Mouse (Mus musculus) midbrain, embryonic 14.5 days (tissue): ENCODE measurements around the gene Os9. TPM values are rescaled to one million over a fixed set of nuclear protein-coding genes. Genes with fewer than 3 reads are reported as not detected.

ENCODE experiments used
- ATAC-seq: fragments of 200-750 bp; cut with Nextera tagmentation; 2 replicates; pipeline ENCODE4 v1.8.0; 2017; ENCODE audit warnings: moderate number of reproducible peaks, moderate library complexity; ENCODE audit not compliant: low FRiP score, low TSS enrichment
- DNase-seq: peaks from one replicate; pipeline ENCODE4 v3.0.0-alpha.2; 2015
- H3K27ac ChIP-seq: fragments of 300-500 bp; sonication (generic); replicated peaks from 2 replicates; pipeline ENCODE4 v1.5.1; 2014; ENCODE audit warnings: mild to moderate bottlenecking, low read depth, low read length, moderate library complexity
- H3K27me3 ChIP-seq: fragments of 300-500 bp; sonication (generic); 2 replicates; pipeline ENCODE4 v1.6.1; 2014; ENCODE audit warnings: low read length, control low read depth, mixed read lengths; ENCODE audit not compliant: control insufficient read depth, insufficient read depth
- H3K36me3 ChIP-seq: fragments of 300-500 bp; sonication (generic); 2 replicates; pipeline ENCODE4 v1.6.1; 2014; ENCODE audit warnings: low read length, control low read depth; ENCODE audit not compliant: control insufficient read depth, insufficient read depth
- H3K4me1 ChIP-seq: fragments of 300-500 bp; sonication (generic); 2 replicates; pipeline ENCODE4 v1.6.1; 2014; ENCODE audit warnings: mild to moderate bottlenecking, antibody characterized with exemption, low read length, control low read depth; ENCODE audit not compliant: control insufficient read depth, insufficient read depth
- H3K4me2 ChIP-seq: fragments of 300-500 bp; sonication (generic); 2 replicates; pipeline ENCODE4 v1.6.1; 2014; ENCODE audit warnings: mild to moderate bottlenecking, low read length, moderate library complexity
- H3K4me3 ChIP-seq: fragments of 300-500 bp; sonication (generic); replicated peaks from 2 replicates; pipeline ENCODE4 v1.5.1; 2014; ENCODE audit warnings: low read depth, low read length
- H3K9ac ChIP-seq: fragments of 300-500 bp; sonication (generic); replicated peaks from 2 replicates; pipeline ENCODE4 v1.6.1; 2014; ENCODE audit warnings: mild to moderate bottlenecking, low read length, moderate library complexity
- H3K9me3 ChIP-seq: fragments of 300-500 bp; sonication (generic); 2 replicates; pipeline ENCODE4 v1.6.1; 2016; ENCODE audit warnings: low read length, control low read depth, mixed read lengths; ENCODE audit not compliant: control insufficient read depth
- WGBS: fragments of 180-500 bp; shearing (Covaris S2); extraction: QIAGEN DNeasy Blood & Tissue Kit; methylation state at CpG from one replicate; pipeline ENCODE4 v1.1.7; 2014; 5-methylcytosine and 5-hydroxymethylcytosine counted together
- polyA plus RNA-seq: library from polyadenylated mRNA; unstranded; fragments of >200 nt; fragmentation: Nextera tagmentation; extraction: Ambion mirVana; gene quantifications from 2 replicates; pipeline ENCODE4 v1.2.1, GENCODE M21; 2014

The Os9 gene
- polyA plus RNA-seq, 1 experiment from 2014 or later, result 82.1 TPM

- ATAC-seq (no peak), DNase-seq (no peak)
- H3K27ac ChIP-seq, result no peak overlapping the region
- no peak overlapping the region for H3K4me3 ChIP-seq
- H3K9me3 ChIP-seq, result no peaks in the 10 kb centered on the region
- H3K4me1 ChIP-seq, result peaks cover 24% of the 10 kb centered on the region; the same call in 1 of the 2 replicates
- 95% methylated on average over 11 of the region's 11 CpGs for WGBS
- no peak overlapping the region for H3K9ac ChIP-seq
- H3K27me3 ChIP-seq, result no peaks in the 10 kb centered on the region
- no peak overlapping the region for H3K4me2 ChIP-seq
- H3K36me3 ChIP-seq, result peaks cover 45% of the 10 kb centered on the region
Measured at GRCm38 (mm10) chr10:127118470-127118869, 2.5 kb downstream of the Os9 start.

GRCm38 (mm10) chr10:127115068-127115467, 5.9 kb downstream of the Os9 start:
- Histone ChIP-seq H3K27ac (no peak overlapping the region), H3K4me2 (no peak overlapping the region), H3K9me3 (no peaks in the 10 kb centered on the region), H3K9ac (no peak overlapping the region), H3K36me3 (peaks cover 63% of the 10 kb centered on the region), H3K4me1 (0 out of 2 replicates have a peak, but pooled peaks cover 4% of the 10 kb centered on the region), H3K4me3 (no peak overlapping the region), H3K27me3 (no peaks in the 10 kb centered on the region)
- no peak for DNase-seq
- 86% methylated on average over 2 of the region's 2 CpGs for WGBS
- no peak for ATAC-seq

GRCm38 (mm10) chr10:127114408-127114807, 6.5 kb downstream of the Os9 start:
- Histone ChIP-seq H3K9ac (no peak overlapping the region), H3K4me1 (no peaks in the 10 kb centered on the region), H3K4me3 (no peak overlapping the region), H3K9me3 (no peaks in the 10 kb centered on the region), H3K27ac (no peak overlapping the region), H3K4me2 (no peak overlapping the region), H3K36me3 (peaks cover 62% of the 10 kb centered on the region), H3K27me3 (no peaks in the 10 kb centered on the region)
- ATAC-seq (no peak), DNase-seq (no peak)
- WGBS, result 96% methylated on average over 11 of the region's 11 CpGs

DNA sequence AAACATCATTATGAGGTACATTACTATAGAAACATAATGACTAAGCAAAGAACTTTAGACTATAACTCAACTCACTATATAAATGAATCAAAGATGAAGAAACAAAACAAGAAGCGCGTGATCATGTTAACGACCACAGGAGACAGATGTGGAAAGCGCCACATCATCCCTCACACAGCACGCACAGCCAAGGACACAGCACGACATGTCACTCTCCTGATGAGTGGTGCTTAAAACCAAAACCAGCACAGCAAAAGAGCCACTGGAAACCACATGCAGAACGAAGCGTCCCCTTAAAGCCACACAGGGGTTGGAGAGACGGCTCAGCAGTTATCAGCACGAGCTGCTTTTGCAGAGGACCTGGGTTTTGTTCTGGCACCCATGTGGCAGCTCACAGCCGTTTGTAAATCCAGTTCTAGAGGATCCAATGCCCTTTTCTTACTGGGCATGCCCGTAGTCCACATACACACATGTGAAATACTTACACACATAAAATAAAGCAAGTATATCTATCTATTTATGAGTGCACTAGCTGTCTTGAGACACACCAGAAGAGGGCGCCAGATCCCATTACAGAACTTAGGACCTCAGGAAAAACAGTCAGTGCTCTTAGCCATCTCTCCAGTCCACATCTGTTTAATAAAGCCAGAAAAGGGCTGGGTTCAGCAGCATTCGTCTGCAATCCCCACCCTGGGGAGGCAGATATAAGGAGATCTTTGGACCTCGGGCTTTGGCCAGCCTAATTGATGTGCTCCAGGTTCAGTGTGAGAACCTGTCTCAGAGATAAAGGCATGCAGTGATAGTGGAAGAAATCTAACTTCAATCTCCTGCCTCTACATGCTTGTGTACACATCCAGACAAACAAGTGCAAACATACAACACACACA, 9.7 kb downstream of the Os9 start:
- Histone ChIP-seq H3K4me3 (no peak overlapping the region), H3K9me3 (no peaks in the 10 kb centered on the region), H3K4me2 (no peak overlapping the region), H3K9ac (no peak overlapping the region), H3K4me1 (no peaks in the 10 kb centered on the region), H3K27ac (no peak overlapping the region), H3K27me3 (no peaks in the 10 kb centered on the region), H3K36me3 (peaks cover 43% of the 10 kb centered on the region)
- 93% methylated on average over 15 of the region's 15 CpGs for WGBS
- ATAC-seq (no peak), DNase-seq (no peak)

GRCm38 (mm10) chr10:127108262-127108583, 12.7 kb downstream of the Os9 start:
- no peak overlapping the region for H3K9ac ChIP-seq
- no peaks in the 10 kb centered on the region for H3K9me3 ChIP-seq
- no peaks in the 10 kb centered on the region for H3K27me3 ChIP-seq
- H3K4me3 ChIP-seq, result no peak overlapping the region
- H3K36me3 ChIP-seq, result peaks cover 41% of the 10 kb centered on the region
- DNase-seq, result no peak
- no peak overlapping the region for H3K4me2 ChIP-seq
- no peak for ATAC-seq
- 83% methylated on average over 3 of the region's 3 CpGs for WGBS
- no peaks in the 10 kb centered on the region for H3K4me1 ChIP-seq
- H3K27ac ChIP-seq, result no peak overlapping the region

- ATAC-seq, result no peak
- WGBS, result 93% methylated on average over 16 of the region's 16 CpGs
- peaks cover 39% of the 10 kb centered on the region for H3K36me3 ChIP-seq
Measured at GRCm38 (mm10) chr10:127107563-127108261, 13.2 kb downstream of the Os9 start.

DNA sequence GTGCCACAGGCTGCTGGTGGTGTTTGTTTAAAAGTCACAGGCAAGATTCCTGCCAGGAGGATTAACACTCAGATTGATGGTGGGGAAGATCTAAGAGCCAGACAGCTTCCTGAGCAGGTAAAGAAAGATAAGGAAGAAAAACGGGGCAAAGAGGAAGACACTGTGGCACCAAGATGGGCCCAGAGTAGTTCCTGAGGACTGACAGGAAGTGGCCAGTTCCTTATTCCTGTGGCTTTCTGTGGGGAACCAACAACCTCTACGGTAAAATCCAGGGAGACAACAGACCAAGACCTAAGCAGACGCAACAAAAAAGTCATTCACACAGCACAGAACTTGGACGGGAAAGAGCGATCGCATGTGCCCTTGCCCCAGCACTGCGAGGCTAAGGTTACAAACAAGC, 17.3 kb downstream of the Os9 start:
- H3K4me2 ChIP-seq, result no peak overlapping the region
- no peaks in the 10 kb centered on the region for H3K4me1 ChIP-seq
- H3K36me3 ChIP-seq, result peaks cover 47% of the 10 kb centered on the region
- ATAC-seq (no peak), DNase-seq (no peak)
- H3K27ac ChIP-seq, result no peak overlapping the region
- H3K4me3 ChIP-seq, result no peak overlapping the region
- no peak overlapping the region for H3K9ac ChIP-seq
- 91% methylated on average over 7 of the region's 7 CpGs for WGBS
- H3K9me3 ChIP-seq, result no peaks in the 10 kb centered on the region
- no peaks in the 10 kb centered on the region for H3K27me3 ChIP-seq

More at GRCm38 (mm10) chr10:127107563-127108261, 13.2 kb downstream of the Os9 start:
- no peak for DNase-seq
- H3K4me2 ChIP-seq, result no peak overlapping the region
- H3K27ac ChIP-seq, result no peak overlapping the region
- no peak overlapping the region for H3K9ac ChIP-seq
- H3K4me3 ChIP-seq, result no peak overlapping the region
- H3K9me3 ChIP-seq, result no peaks in the 10 kb centered on the region
- no peaks in the 10 kb centered on the region for H3K27me3 ChIP-seq
- H3K4me1 ChIP-seq, result no peaks in the 10 kb centered on the region

- 86% methylated on average over 6 of the region's 6 CpGs for WGBS
- Histone ChIP-seq H3K4me3 (no peak overlapping the region), H3K36me3 (peaks cover 61% of the 10 kb centered on the region), H3K9ac (no peak overlapping the region), H3K4me2 (no peak overlapping the region), H3K27me3 (no peaks in the 10 kb centered on the region), H3K9me3 (no peaks in the 10 kb centered on the region), H3K27ac (no peak overlapping the region), H3K4me1 (no peaks in the 10 kb centered on the region)
- no peak for ATAC-seq
- DNase-seq, result no peak
Measured at GRCm38 (mm10) chr10:127101151-127101550, 19.8 kb downstream of the Os9 start.

- WGBS, result 92% methylated on average over 8 of the region's 8 CpGs
- H3K27ac ChIP-seq, result no peak overlapping the region
- H3K4me1 ChIP-seq, result no peaks in the 10 kb centered on the region
- H3K4me3 ChIP-seq, result no peak overlapping the region
- no peak overlapping the region for H3K4me2 ChIP-seq
- no peaks in the 10 kb centered on the region for H3K9me3 ChIP-seq
- ATAC-seq (no peak), DNase-seq (no peak)
- H3K36me3 ChIP-seq, result peaks cover 68% of the 10 kb centered on the region
- H3K9ac ChIP-seq, result no peak overlapping the region
- H3K27me3 ChIP-seq, result no peaks in the 10 kb centered on the region
Measured at GRCm38 (mm10) chr10:127100414-127100813, 20.5 kb downstream of the Os9 start.
